Mouse (Mus musculus) ES-E14 (cell line): ENCODE measurements around the gene Sp100.

Experiments
- CHD2 ChIP-seq: IDR thresholded peaks from 2 replicates; pipeline ENCODE4 v1.6.1; 2014; ENCODE audit warnings: mild to moderate bottlenecking, low read depth, low read length, inconsistent platforms
- HCFC1 ChIP-seq: IDR thresholded peaks from 2 replicates; pipeline ENCODE4 v1.6.1; 2012; ENCODE audit warnings: low read length, inconsistent platforms, borderline replicate concordance; ENCODE audit not compliant: insufficient read depth
- MAFK ChIP-seq: IDR thresholded peaks from 2 replicates; pipeline ENCODE4 v1.6.1; 2014; ENCODE audit warnings: mild to moderate bottlenecking, low read depth, low read length, inconsistent platforms; ENCODE audit not compliant: insufficient read depth
- ZC3H11A ChIP-seq: IDR thresholded peaks from 2 replicates; pipeline ENCODE4 v1.6.1; 2012; ENCODE audit warnings: low read depth, mild to moderate bottlenecking, inconsistent platforms, low read length, borderline replicate concordance
- ZNF384 ChIP-seq: IDR thresholded peaks from 2 replicates; pipeline ENCODE4 v1.6.1; 2012; ENCODE audit warnings: low read depth, low read length, inconsistent platforms

DNA sequence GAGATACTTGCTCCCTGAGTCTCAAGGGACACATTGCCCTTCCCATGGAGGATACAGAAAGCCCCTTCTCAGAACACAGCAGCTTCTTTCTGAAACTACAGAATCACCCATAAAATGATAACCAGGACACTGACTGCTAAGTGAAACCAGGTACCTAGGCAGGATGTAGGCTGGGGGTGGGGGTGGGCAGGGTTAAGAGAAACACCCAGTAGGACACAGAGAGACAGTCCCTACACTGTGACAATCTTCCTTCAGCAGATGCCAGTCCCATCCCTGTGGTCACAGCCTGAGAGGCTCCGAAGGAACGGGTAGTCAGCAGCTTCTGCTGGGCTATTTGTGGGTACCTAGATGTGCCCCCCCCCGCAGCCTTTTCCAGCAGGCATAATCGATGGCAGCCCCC lies 100.9 kb downstream of the Sp100 start:
- TF ChIP-seq CHD2 (no peak), MAFK (no peak), ZNF384 (no peak), ZC3H11A (no peak), HCFC1 (no peak)
